Mouse (Mus musculus) neural tube, embryonic 10.5 days (tissue): ENCODE results near the gene Epha4.

Source experiments
- DNase-seq: peaks from one replicate; pipeline ENCODE4 v3.0.0-alpha.2; 2017; ENCODE audit warnings: low spot score; ENCODE audit errors: extremely low spot score

Epha4 gene

DNA sequence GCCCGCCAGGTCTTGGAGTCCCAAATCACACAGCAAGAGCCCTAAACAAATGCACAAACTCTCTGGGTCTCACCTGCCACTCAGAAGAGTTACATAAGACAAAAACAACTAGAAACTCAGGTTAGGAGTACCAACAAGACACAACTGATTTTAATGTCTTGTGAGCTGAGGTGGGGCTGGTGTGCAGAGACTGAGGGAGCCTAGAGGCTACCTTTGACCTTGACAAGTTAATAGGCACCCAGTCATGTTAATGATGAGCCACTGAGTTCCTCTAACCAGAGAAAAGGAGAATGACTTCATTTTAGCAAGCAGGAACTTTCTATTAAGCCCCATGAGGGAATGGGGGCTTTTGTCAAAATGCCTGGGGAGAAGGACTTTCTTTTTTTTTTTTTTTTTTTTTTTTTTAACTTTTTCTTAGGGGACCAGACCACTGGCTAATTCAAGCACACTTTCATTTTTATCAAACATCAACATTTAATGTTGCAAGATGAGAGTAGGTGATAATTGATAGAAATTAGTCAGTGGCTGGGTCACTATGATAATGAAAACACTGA lies 67.8 kb downstream of the Epha4 start:
- no peak for DNase-seq

GRCm38 (mm10) chr1:77446438-77446837 lies 68.5 kb downstream of the Epha4 start:
- DNase-seq: no peak

- no peak for DNase-seq
These were observed 70.2 kb downstream of the Epha4 start for GRCm38 (mm10) chr1:77444648-77445047.

DNA sequence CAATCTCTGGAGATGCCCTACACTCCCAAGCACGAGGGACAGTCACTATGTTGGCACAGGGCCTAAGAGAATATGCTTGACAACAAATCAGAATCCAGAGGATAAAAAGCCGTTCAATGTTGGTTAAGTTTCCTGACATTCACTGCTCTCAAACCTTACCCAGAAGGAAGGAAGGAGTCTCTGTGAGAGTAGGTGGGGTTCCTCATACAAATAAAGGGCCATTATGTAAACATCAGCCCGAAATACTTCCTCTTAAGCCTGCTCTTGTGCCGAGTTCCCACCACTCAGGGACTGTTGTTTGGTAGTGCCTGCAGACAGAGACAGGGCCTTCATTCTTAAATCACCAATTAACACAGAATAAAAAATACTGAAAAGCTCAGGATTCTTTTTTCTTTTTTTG lies 72.9 kb downstream of the Epha4 start:
- DNase-seq: no peak

- no peak for DNase-seq
These were observed 73.5 kb downstream of the Epha4 start for GRCm38 (mm10) chr1:77441401-77441800.

GRCm38 (mm10) chr1:77440512-77440911 lies 74.4 kb downstream of the Epha4 start:
- no peak for DNase-seq

DNA sequence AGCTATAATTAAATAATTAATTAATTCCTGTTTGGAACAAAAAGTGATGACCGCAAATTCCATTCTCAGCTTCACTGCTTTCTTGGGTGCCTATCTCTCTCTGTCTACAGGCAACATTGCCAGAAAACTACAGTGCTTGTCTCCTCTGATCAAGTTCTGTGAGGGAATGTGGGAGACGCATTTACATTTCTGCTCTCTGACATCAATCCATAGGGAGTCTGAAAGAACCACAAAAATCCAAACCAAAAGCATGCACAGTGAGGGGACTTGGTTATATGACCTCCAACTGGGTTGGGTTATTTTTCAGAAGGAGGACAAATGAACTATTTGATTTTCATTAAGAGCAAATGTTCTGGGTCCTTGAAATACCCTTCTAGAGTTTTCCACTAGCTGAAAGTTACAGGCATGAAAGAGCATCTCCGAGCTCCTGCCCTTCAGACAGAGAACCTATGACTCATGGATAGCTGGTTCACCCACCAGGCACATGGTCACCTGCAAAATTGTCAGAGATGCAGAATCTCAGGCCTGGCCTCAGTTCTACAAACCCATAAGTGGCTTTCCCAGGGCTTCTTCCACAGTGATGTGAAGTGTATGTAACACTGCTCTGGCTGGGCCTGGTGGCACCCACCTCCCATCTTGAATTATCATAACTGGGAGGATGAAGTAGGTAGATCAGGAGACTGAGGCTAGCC lies 75.4 kb downstream of the Epha4 start:
- DNase-seq: no peak

GRCm38 (mm10) chr1:77438639-77439038 lies 76.2 kb downstream of the Epha4 start:
- no peak for DNase-seq

DNA sequence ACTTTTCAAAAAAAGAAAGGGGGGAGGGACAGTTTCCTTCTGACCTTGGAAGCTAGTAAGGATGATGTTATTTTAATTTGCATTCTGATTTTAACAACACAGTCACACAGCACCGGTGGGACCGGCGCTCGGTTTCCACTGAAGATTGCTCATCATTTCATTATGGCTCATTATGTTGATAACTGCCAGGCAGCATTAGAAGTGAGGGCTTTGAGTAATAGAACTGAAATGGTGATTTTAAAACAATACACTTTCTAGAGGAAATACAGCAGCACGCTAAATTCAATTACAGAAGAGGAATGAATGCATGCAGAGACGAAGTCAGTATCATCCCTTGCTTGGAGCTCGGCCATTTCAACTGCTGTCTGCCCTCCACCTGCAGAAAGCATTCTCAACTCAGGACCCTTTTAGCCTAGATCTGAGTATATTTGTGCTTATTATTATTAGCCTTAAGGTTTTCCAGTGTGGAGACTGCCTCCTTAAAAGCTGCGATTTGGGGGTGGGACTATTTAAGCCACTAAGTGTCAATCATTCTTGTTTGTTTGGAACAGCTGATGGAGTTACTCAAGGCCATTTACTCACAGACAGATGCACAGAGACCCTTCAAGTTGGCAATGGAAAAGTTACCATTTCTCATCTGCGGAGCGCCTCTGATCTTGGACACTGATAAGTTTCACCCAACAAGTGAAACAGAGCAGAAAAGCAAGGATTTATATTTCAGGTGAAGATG lies 76.8 kb downstream of the Epha4 start:
- no peak for DNase-seq

GRCm38 (mm10) chr1:77435045-77435444 lies 79.8 kb downstream of the Epha4 start:
- no peak for DNase-seq

- no peak for DNase-seq
These were observed 81.7 kb downstream of the Epha4 start for GRCm38 (mm10) chr1:77433148-77433547.

DNA sequence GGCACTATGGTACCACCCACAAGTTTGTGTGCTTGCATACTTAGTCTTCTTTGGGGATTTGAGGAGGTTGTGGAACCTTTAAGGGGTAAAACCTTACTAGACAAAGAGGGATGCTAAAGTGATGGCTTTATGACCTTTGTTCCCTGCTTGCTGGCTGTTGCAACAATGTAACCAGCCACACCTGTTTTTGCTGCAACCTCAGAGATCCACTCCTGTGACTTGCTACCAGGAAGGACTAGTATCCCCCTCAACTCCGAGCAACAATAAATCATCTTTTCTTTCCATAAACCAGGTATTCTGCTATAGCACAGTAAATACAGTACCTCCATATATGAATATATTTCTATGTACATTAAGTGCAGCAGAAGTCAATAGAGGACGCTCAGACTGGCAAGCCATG lies 82.4 kb downstream of the Epha4 start:
- DNase-seq: no peak

- no peak for DNase-seq
These were observed 85.7 kb downstream of the Epha4 start for GRCm38 (mm10) chr1:77429174-77429573.

DNA sequence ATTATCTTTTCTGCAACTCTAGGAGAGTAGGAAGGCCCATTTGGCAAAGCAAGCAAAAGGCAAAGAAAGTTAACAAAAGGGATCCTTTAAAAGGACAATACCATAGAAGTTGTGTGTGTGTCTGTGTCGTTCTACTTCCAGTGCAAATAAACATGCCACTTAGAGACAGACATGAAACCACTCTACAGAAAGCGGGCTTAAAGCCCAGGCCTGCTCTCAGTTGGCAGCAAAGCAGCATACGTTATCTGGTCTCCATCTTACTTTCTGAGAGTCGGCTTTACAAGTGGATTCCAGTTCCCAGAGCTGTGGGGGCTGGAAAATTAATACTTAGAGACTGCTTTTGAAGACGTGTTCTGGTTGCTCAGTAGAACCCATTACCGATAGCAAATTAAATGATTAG lies 87.9 kb downstream of the Epha4 start:
- no peak for DNase-seq

- DNase-seq: no peak
These were observed 89.7 kb downstream of the Epha4 start for GRCm38 (mm10) chr1:77425171-77425570.

DNA sequence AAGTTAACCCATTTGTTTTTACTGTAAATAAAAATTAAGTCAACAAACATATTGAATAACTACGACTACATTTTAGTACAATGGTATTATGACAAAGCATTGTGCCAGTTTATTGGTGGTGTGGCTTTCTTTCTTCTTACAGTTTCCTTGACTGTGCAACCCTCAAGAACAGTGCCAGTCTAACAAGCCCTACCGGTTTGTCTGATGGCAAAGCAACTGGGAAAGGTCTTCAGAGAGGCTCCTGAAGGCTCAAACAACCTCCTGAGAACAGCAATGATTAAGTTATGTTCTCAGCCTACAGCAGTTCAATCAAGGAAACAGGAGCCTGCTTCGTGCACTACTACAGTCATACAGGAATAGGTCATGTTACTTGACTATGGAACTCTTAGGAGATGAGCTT lies 93.8 kb downstream of the Epha4 start:
- DNase-seq: no peak

DNA sequence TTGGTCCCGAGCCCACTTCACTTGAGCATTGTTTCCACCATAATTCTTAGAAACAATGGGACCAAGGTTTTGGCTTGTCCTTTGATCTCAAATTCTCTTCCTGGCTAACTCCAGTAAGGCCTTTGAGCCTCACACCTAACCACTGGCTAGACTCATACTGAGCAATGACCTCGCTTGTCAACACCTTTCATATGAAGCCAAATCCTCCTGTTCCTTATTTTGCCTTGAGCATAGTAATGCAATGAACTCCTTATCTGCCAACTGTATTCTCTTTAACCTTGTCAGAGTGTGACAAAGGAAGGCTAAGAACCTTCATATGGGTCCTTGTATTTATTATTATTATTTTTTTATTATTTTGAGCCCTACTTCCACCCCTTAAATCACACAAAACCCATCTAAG lies 94.5 kb downstream of the Epha4 start:
- no peak for DNase-seq

GRCm38 (mm10) chr1:77416872-77417271 lies 98.0 kb downstream of the Epha4 start:
- DNase-seq: no peak

DNA sequence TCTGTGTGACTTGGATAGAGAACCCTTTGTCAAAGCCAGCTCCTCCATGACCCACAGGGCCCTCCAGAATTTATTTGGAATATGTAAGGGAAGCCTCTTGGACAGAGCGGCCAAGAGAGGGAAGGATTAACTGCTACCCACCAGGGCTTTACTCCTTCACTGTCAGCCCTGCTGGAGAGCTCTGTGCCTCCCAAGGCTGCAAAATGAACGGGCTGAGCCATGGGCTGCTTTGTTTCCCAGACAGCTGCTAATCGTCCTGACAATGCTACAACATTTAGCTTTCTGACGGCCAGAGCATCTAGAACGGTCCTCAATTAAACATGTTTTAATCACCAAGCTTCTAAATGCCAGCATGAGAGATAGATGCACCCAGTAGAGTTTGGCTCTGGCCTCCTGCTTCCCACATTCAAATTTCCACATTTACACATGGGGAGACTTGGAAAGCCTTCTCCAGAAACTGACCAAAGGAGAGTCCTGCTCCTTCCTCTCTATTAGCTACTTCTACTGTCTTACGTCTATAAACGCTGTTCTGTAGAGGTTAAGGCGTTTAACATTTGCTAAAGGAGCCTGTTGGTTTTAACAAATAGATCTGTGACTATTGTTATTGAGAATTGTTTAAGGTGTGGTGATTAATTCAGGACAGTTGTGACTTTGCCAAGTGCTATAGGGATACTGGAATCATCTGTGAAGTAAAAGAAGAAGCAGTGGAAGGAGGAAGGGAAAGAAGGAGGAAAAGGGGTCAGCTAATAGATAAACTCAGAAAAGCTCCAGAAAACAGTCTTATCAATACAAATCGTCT lies 101.8 kb downstream of the Epha4 start:
- DNase-seq: no peak

GRCm38 (mm10) chr1:77412285-77412684 lies 102.6 kb downstream of the Epha4 start:
- DNase-seq: no peak

DNA sequence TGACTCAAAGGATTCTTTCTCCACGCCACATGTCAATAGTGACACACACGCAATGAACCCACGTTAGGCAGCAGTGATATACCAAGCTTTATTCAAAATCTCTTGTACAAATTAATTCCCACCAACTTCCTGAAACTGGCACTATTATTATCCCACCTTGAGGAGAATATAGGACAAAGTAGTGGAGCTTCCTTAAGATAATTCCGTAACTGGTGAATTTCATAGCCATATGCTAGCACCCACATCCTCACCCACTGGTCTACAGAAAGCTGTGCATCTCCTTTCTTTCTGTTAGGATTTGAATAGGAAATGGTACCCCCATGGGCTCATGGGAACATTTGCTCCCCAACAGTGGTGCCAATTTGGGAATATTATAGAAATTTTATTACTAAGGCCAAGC lies 103.7 kb downstream of the Epha4 start:
- no peak for DNase-seq

DNA sequence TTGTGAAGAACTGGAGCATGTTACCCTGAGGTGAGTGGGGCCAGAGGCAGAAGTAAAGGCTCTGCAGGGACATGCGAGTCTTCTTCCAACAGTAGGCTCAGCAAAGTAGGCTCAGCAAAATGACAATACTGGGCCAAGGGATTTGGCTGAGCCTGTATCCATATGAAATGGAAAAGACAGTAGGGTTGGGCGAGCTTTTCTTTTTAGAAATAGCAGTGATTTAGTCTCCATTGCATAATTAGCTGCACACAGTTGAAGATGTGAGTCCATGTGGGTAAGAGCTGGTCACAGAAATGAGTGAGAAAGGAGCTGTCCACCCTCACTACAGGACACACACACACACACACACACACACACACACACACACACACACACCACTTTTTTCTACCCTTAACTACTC lies 104.2 kb downstream of the Epha4 start:
- no peak for DNase-seq
